Mouse (Mus musculus): ENCODE data around the gene Cep350. TPM values are rescaled to one million over a fixed set of nuclear protein-coding genes. Genes with fewer than 3 reads are reported as not detected.

Gene Cep350
- 8.4 and 9.5 TPM in 2 replicates for polyA plus RNA-seq (2015; fragmentation: Nextera tagmentation; extraction: Ambion mirVana)

DNA sequence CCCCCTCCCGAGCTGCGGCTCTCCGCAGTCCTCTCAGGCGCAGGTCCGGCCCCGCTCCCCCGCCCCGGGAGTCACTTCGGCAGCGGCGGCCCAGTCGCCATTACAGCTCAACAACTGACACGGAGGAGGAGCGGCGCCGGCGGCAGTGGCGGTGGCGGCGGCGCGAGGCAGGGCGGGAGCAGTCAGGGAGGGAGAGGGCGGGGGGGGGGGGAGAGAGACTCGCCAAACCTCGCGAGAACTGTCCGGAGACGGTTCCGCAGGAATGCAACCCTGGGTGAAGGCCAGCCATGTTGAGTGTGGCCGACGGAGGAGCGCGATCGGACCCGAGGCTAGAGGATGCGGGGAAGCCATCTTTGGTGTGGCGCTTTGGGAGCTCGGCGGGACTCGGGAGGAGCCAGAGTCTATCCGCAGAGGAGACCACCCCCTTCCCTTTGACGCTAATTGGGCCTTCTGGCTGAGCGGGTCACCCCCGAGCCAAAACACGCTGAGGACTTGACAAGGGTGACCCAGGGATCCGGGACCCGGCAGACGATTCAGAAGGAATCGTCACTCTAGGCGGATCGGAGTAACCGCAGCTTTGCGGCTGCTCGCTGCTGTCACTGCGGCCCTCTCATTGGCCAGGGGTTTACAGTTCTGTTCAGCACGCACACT, at the start of gene Cep350:
Gene Cep350, minus strand, starts transcription at position 188 of the 651 bp plus-strand sequence.
- Histone ChIP-seq H3K27me3 (ENCODE audit: control insufficient read depth, insufficient read depth, low read depth, low read length) (no peaks in the 10 kb centered on the region), H3K4me3 (ENCODE audit: low read length) (peak within 1 kb of the TSS; percentile 98), H3K9ac (ENCODE audit: low read length) (peak within 1 kb of the TSS; percentile 99), H3K36me3 (ENCODE audit: control insufficient read depth, insufficient read depth, low read length) (no peaks in the 10 kb centered on the region), H3K9me3 (ENCODE audit: control insufficient read depth, low read length) (no peaks in the 10 kb centered on the region; the same call in 1 of the 2 replicates), H3K4me1 (replicated peaks; ENCODE audit: control insufficient read depth, insufficient read depth, low read length) (peaks cover 7% of the 10 kb centered on the region; the same call in 1 of the 2 replicates), H3K4me2 (ENCODE audit: low read depth, low read length) (peak within 1 kb of the TSS; percentile 80), H3K27ac (ENCODE audit: low read length) (peak within 1 kb of the TSS; percentile 93)
- WGBS, result 0% methylated on average over 45 of the region's 57 CpGs
- ATAC-seq (ENCODE audit: low read depth), result peak; percentile 99

DNA sequence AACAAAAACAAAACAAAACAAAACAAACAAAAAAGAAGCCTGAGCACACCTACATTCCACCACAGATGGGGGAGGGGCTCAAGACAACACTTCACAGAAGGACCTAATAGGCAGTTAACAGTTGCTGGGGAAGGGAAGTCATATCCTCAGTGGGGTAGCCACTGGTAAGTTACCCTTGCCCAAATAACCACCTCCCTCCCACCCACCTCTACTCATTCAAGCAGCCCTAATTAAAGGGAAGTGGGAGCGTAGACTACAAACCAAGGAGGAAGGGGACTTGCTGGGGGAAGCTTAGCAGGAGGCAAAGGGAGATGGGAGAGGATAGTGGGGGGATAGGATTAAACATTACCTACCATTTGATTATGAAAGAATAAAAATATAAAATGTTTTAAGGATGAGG, 47.3 kb upstream of the Cep350 start:
- Histone ChIP-seq H3K9ac (ENCODE audit: low read length) (no peak overlapping the region), H3K4me3 (ENCODE audit: low read length) (no peak overlapping the region), H3K27me3 (ENCODE audit: control insufficient read depth, insufficient read depth, low read depth, low read length) (no peaks in the 10 kb centered on the region), H3K4me1 (replicated peaks; ENCODE audit: control insufficient read depth, insufficient read depth, low read length) (no peaks in the 10 kb centered on the region), H3K4me2 (ENCODE audit: low read depth, low read length) (no peak overlapping the region), H3K27ac (ENCODE audit: low read length) (no peak overlapping the region), H3K36me3 (ENCODE audit: control insufficient read depth, insufficient read depth, low read length) (peaks cover 29% of the 10 kb centered on the region), H3K9me3 (ENCODE audit: control insufficient read depth, low read length) (no peaks in the 10 kb centered on the region)
- WGBS, result 100% methylated on average over 1 of the region's 1 CpGs
- no peak for ATAC-seq (ENCODE audit: low read depth)

DNA sequence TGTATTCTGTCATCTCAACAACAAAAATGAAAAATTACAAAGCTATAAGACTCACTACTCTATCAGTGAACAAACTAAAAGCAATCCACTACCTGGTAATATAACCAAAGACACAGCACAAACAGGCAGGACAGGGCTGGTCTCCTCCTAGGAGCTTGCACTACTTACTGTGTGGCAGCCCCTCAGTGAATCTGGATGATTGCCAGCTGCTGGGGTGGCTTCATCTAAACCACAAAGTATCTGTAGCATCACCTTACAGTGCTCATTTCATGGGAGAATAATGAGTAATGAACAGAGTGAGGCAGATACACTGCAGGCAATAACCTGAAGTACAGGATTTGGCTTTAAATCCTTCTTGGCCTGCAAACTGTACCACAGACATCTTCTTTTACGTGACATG, 46.7 kb upstream of the Cep350 start:
- Histone ChIP-seq H3K4me3 (ENCODE audit: low read length) (no peak overlapping the region), H3K27ac (ENCODE audit: low read length) (no peak overlapping the region), H3K9me3 (ENCODE audit: control insufficient read depth, low read length) (no peaks in the 10 kb centered on the region), H3K4me1 (replicated peaks; ENCODE audit: control insufficient read depth, insufficient read depth, low read length) (no peaks in the 10 kb centered on the region), H3K36me3 (ENCODE audit: control insufficient read depth, insufficient read depth, low read length) (peaks cover 29% of the 10 kb centered on the region), H3K27me3 (ENCODE audit: control insufficient read depth, insufficient read depth, low read depth, low read length) (no peaks in the 10 kb centered on the region), H3K9ac (ENCODE audit: low read length) (no peak overlapping the region), H3K4me2 (ENCODE audit: low read depth, low read length) (no peak overlapping the region)
- ATAC-seq (ENCODE audit: low read depth), result no peak
- WGBS, result 95% methylated on average over 1 of the region's 1 CpGs

DNA sequence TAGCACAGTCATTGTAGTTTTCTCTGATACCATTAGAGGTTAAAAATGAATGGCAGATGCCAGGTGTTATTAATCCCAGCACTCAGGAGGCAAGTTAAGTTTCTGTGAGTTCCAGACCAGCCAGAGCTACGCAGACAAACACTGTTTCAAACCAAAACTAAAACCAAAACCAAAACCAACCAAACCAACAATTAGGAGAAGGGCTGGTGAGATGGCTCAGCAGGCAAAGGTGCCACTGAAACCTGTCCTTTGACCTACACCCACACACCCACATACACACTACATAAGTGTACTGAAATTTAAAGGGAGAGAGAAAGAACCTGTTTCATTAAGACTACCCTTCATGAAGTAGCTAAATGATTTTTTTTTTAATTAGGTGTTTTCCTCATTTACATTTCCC, 35.9 kb upstream of the Cep350 start:
- no peak overlapping the region for H3K27ac ChIP-seq (ENCODE audit: low read length)
- H3K4me2 ChIP-seq (ENCODE audit: low read depth, low read length), result no peak overlapping the region
- H3K9ac ChIP-seq (ENCODE audit: low read length), result no peak overlapping the region
- no peak for ATAC-seq (ENCODE audit: low read depth)
- H3K4me1 ChIP-seq (replicated peaks; ENCODE audit: control insufficient read depth, insufficient read depth, low read length), result no peaks in the 10 kb centered on the region
- no peak overlapping the region for H3K4me3 ChIP-seq (ENCODE audit: low read length)
- no peaks in the 10 kb centered on the region for H3K9me3 ChIP-seq (ENCODE audit: control insufficient read depth, low read length)
- WGBS, result 97% methylated on average over 1 of the region's 1 CpGs
- no peaks in the 10 kb centered on the region for H3K27me3 ChIP-seq (ENCODE audit: control insufficient read depth, insufficient read depth, low read depth, low read length)
- H3K36me3 ChIP-seq (ENCODE audit: control insufficient read depth, insufficient read depth, low read length), result peaks cover 35% of the 10 kb centered on the region

DNA sequence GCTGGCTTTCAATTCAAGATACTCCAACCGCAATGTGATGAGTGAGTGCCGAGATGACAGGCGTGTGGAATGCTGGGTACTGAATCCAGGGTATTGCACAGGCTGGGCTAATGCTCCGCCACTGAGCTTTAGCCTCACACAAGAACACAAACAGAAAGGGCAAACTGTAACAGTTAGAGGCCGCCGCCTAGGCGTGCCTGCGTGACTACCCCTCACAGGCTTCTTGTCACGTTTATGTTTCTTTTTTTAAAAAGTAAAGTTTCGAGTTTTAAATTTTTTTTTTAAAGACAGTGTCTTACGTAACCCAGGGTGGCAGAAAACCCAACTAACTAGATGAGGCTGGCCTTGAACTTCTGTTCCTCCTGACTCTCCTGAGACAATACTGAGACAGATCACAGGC, 32.9 kb upstream of the Cep350 start:
- Histone ChIP-seq H3K4me2 (ENCODE audit: low read depth, low read length) (no peak overlapping the region), H3K9ac (ENCODE audit: low read length) (no peak overlapping the region), H3K9me3 (ENCODE audit: control insufficient read depth, low read length) (no peaks in the 10 kb centered on the region), H3K27me3 (ENCODE audit: control insufficient read depth, insufficient read depth, low read depth, low read length) (no peaks in the 10 kb centered on the region), H3K36me3 (ENCODE audit: control insufficient read depth, insufficient read depth, low read length) (peaks cover 28% of the 10 kb centered on the region), H3K4me1 (replicated peaks; ENCODE audit: control insufficient read depth, insufficient read depth, low read length) (no peaks in the 10 kb centered on the region), H3K4me3 (ENCODE audit: low read length) (no peak overlapping the region), H3K27ac (ENCODE audit: low read length) (no peak overlapping the region)
- ATAC-seq (ENCODE audit: low read depth), result no peak
- WGBS, result 85% methylated on average over 11 of the region's 11 CpGs

DNA sequence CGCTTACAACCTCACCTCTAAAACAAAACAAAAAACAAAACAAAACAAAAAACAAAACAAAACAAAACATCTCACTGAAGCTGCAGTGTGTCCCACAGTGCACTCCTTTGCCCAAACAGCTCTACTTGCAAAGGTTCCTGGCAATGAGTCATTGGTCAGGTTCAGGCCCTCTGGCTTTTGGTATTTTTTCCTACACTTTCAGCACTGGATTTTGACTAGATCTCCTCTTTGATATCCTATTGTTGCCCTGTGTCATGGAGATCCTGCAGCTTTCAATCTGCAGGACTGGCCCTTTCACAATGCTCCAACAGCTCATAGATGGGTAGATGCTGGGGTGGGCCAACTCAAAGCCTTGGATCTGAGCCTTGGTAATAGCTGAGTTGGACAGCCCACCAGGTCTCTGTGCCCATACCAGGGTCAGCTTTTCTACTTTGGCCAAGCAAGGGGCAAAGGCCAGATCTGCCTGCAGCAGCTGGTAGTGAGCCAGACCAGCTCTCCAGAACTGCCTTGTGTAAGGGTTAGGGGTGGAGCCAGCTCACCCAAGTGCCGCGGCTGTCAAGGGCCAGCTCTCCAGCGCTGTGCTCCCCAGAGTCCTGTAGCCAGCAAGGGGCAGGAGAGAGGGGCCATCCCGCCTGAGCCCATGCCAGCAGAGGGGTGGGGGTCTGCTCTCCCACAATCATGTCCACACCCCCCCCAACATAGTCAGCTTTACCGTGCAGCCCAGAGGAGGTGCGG, 30.3 kb upstream of the Cep350 start:
- Histone ChIP-seq H3K27me3 (ENCODE audit: control insufficient read depth, insufficient read depth, low read depth, low read length) (no peaks in the 10 kb centered on the region), H3K36me3 (ENCODE audit: control insufficient read depth, insufficient read depth, low read length) (peaks cover 21% of the 10 kb centered on the region), H3K9ac (ENCODE audit: low read length) (no peak overlapping the region), H3K4me2 (ENCODE audit: low read depth, low read length) (no peak overlapping the region), H3K27ac (ENCODE audit: low read length) (no peak overlapping the region), H3K4me3 (ENCODE audit: low read length) (no peak overlapping the region), H3K9me3 (ENCODE audit: control insufficient read depth, low read length) (no peaks in the 10 kb centered on the region), H3K4me1 (replicated peaks; ENCODE audit: control insufficient read depth, insufficient read depth, low read length) (no peaks in the 10 kb centered on the region)
- ATAC-seq (ENCODE audit: low read depth), result peak; percentile 76
- WGBS, result 75% methylated on average over 7 of the region's 7 CpGs

DNA sequence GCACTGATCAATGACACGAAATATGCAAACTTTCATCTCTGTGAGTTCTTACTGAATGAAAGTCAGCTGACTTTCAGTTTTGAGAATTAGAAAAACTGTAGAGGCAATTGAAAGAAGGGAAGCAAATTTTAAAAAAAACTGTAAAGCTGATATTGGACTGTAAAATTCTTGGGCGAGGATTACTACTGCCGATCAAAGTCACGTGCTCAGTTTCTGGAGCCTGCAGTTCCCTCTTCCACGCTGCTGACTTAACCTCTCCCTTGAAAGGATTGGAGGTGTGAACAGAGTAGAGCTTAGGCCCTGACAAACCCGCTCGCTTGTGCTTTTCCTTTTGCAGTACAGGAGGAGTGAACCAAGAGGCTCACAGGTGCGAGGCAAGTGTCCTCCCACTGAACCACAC, 29.3 kb upstream of the Cep350 start:
- no peak overlapping the region for H3K9ac ChIP-seq (ENCODE audit: low read length)
- WGBS, result 74% methylated on average over 8 of the region's 8 CpGs
- no peaks in the 10 kb centered on the region for H3K4me1 ChIP-seq (replicated peaks; ENCODE audit: control insufficient read depth, insufficient read depth, low read length)
- H3K4me3 ChIP-seq (ENCODE audit: low read length), result no peak overlapping the region
- no peak overlapping the region for H3K4me2 ChIP-seq (ENCODE audit: low read depth, low read length)
- no peaks in the 10 kb centered on the region for H3K9me3 ChIP-seq (ENCODE audit: control insufficient read depth, low read length)
- no peak for ATAC-seq (ENCODE audit: low read depth)
- H3K27ac ChIP-seq (ENCODE audit: low read length), result no peak overlapping the region
- H3K27me3 ChIP-seq (ENCODE audit: control insufficient read depth, insufficient read depth, low read depth, low read length), result no peaks in the 10 kb centered on the region
- peaks cover 20% of the 10 kb centered on the region for H3K36me3 ChIP-seq (ENCODE audit: control insufficient read depth, insufficient read depth, low read length)

DNA sequence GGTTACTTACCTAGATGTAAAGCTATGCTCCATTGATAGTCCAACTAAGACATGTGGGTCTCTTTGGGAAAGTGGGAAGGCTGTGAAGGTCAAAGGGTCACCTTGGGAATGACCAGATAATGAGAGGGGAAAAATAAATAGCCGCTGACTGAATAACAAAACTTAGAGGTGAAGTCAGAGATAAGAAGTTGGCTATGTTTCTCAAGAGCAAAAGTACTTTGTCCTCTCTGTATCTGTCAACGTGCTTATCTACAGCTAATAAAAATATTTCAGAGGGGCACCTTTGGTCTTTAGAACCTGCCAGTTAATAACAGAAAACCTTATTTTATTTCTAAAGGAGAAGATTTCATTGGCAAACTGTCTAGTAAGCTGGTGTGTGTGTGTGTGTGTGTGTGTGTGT, 22.6 kb upstream of the Cep350 start:
- Histone ChIP-seq H3K27ac (ENCODE audit: low read length) (no peak overlapping the region), H3K4me2 (ENCODE audit: low read depth, low read length) (no peak overlapping the region), H3K36me3 (ENCODE audit: control insufficient read depth, insufficient read depth, low read length) (no peaks in the 10 kb centered on the region), H3K9ac (ENCODE audit: low read length) (no peak overlapping the region), H3K27me3 (ENCODE audit: control insufficient read depth, insufficient read depth, low read depth, low read length) (no peaks in the 10 kb centered on the region), H3K9me3 (ENCODE audit: control insufficient read depth, low read length) (no peaks in the 10 kb centered on the region), H3K4me3 (ENCODE audit: low read length) (no peak overlapping the region), H3K4me1 (replicated peaks; ENCODE audit: control insufficient read depth, insufficient read depth, low read length) (no peaks in the 10 kb centered on the region)
- WGBS, result 10% methylated on average over 2 of the region's 2 CpGs
- ATAC-seq (ENCODE audit: low read depth), result no peak

DNA sequence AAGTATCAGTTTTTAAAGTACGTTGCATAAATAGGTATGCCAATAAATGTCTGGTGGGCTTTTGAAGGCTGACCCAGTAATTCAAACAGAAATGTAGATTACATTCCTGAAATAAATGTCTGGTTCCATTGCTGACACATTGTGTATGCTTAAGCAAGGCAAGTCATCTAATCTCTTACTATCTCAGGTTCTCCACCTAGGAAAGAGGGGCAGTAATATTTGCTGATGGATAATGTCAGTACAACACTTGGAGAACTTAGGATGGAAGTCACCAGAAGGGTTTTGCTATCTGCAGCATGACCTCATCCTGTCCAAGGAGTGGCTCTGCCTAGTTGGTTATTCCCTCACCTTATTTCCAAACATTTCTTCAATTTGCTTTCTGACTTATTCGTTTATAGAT, 21.5 kb upstream of the Cep350 start:
- H3K4me1 ChIP-seq (replicated peaks; ENCODE audit: control insufficient read depth, insufficient read depth, low read length), result no peaks in the 10 kb centered on the region
- no peaks in the 10 kb centered on the region for H3K27me3 ChIP-seq (ENCODE audit: control insufficient read depth, insufficient read depth, low read depth, low read length)
- no peaks in the 10 kb centered on the region for H3K36me3 ChIP-seq (ENCODE audit: control insufficient read depth, insufficient read depth, low read length)
- no peak overlapping the region for H3K4me3 ChIP-seq (ENCODE audit: low read length)
- no peak overlapping the region for H3K9ac ChIP-seq (ENCODE audit: low read length)
- ATAC-seq (ENCODE audit: low read depth), result no peak
- 45% methylated on average over 2 of the region's 2 CpGs for WGBS
- no peak overlapping the region for H3K27ac ChIP-seq (ENCODE audit: low read length)
- H3K4me2 ChIP-seq (ENCODE audit: low read depth, low read length), result no peak overlapping the region
- H3K9me3 ChIP-seq (ENCODE audit: control insufficient read depth, low read length), result no peaks in the 10 kb centered on the region
